Mouse (Mus musculus) cerebellum, adult 9-11 months (tissue): ENCODE measurements around the gene Gda.
A peak's percentile ranks its signal among the peaks of the same experiment; 100 is the strongest.

ENCODE experiments used
- DNase-seq: peaks from one replicate; pipeline ENCODE4 v3.0.0; 2022

The Gda gene

GRCm38 (mm10) chr19:21440841-21441240 is 32.4 kb downstream of the Gda start:
- no peak for DNase-seq

- DNase-seq = no peak
These were observed 34.0 kb downstream of the Gda start for GRCm38 (mm10) chr19:21439141-21439737.

DNA sequence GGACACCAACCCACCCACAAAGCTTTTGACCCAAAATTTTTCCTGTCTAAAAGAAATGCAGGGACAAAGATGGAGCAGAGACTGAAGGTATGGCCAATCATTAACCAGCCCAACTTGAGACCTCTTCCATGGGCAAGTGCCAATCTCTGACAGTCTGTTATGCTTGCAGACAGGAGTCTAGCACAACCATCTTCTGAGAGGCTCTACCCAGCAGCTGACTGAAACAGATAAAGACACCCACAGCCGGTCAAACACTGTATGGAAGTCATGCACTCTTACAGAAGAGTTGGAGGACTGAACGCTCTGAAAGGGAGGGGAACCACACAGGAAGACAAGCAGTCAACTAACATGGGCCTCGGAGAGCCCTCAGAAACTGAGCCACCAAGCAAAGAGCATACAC is 36.7 kb downstream of the Gda start:
- no peak for DNase-seq

- no peak for DNase-seq
These were observed 39.9 kb downstream of the Gda start for GRCm38 (mm10) chr19:21433348-21433747.

DNA sequence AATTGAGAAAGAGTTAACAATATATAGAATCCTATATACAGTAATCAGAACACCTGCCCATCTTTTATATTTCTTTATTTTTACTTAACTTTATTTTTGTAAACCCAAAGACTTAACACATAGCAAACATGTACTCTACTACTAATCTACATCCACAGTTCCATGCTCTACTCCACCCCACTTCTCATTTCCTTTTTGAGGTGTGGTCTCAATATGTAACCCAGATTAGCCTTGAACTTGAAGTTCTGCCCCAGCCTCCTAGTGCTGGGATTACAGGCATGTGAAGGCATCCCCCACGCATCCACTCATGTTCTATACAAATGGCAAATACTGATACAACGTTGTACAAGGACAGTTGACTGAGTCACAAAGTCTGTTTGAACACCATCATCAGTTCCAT is 40.4 kb downstream of the Gda start:
- no peak for DNase-seq

DNA sequence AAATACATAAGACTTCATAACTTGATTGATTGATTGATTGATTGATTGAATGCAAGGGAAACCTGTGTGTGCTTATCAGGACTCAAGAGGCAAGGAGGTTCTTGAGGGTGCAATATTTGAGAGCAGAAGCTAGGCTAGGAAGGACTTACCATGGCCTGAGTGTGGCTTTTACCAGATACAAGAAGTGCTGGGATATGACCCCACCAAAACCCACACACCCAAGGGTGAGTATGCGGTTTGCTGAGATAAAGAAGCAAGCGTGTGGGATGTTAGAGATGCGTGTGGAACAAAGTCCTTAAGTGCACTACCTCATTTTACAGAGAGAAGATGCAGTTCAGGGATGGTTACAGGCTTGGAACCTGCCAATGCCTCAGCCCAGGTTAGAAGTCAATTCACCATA is 41.0 kb downstream of the Gda start:
- DNase-seq = no peak

DNA sequence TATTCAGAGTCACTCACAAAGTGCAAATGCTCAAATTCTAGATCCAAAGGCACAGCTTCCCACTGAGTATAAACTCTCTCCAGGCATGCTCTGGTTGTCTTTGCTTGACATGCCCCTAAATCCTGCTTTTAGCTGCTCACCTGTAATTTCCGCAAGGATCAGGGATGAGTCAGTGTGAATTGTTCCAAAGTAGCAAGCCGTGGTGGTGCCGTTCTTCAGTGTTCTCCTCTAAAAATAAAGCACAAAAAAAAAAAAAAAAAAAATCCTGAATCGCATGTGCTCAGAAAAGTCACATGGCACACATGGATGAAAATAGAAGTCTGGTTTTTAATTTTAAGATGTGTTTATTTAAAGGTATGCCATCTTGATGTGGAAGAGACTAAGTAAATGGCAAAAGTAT is 47.9 kb downstream of the Gda start:
- no peak for DNase-seq

DNA sequence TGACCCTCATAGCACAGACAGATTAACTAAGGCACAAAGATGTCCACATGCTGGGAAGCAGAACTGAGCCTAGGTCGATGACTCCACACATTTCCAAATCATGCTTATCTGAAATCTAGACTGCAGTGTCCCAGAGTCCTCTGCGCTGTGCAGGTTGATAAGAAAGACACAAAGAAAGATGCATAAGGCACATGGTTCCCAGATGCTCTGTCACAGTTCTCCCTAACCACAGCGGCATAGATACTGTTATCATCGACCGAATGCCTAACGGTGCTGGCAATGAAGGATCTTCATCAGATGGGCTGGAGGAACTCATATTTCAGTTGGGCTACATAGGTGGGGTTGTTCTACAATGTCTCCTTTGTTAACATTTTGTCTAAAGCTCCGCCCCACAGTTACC is 49.5 kb downstream of the Gda start:
- DNase-seq = no peak

- DNase-seq = no peak
These were observed 54.8 kb downstream of the Gda start for GRCm38 (mm10) chr19:21418418-21418817.

- no peak for DNase-seq
These were observed 57.9 kb downstream of the Gda start for GRCm38 (mm10) chr19:21415377-21415776.

GRCm38 (mm10) chr19:21409178-21409577 is 64.1 kb downstream of the Gda start:
- DNase-seq = no peak

DNA sequence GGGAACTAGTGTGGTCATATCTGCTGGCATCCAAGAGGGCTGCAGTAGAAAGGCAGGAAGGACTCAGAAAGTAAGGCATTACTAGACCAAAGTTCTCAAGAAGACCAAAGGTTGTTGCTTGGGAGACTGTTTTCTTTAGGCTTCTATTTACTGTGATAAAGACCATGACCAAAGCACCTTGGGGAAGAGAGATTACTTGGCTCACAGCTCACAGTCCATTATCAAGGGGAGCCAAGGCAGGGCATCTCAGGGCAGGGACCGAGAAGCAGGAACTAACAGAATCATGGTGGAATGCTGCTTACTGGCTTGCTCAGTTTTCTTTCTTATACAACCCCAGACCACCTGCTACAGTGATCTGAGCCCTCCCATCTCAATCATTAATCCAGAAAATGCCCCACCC is 65.9 kb downstream of the Gda start:
- DNase-seq = no peak

DNA sequence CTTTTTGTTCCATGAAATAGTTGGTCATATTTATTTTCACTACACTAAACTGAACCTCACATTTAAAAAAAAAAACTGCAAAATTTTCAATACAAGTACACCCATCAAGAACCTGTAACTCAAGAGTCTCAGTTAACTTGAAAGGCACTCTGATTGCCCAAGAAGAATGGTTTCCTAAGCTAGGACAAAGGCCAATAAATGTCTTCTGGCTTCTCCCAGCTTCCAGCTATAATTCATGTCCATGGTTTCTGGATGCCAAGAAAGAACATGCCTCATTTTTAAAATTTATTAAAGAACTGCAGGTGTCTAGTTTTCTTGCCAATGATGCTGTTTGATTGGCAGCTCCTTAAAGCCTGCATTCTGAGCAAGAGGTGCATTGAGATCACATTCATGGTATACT is 75.3 kb downstream of the Gda start:
- no peak for DNase-seq

GRCm38 (mm10) chr19:21396364-21396763 is 76.9 kb downstream of the Gda start:
- DNase-seq = no peak

DNA sequence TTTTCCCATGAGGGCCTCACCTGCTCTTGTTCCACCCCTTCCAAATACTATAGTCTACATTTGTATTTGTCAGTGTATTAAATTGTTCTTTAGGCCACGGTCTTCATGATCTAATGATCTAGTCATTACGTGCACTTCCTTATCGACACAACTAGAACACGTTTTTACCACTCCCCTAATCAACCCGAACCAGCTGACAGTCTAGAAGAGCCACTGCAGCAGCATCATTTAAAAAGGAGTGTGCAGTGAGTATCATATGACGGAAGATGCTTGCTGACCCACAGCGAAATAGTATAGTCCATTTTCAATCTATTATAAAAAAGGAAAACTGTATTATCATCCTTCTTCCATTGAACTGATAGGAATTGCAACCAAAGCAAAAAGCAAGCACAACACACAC is 82.3 kb downstream of the Gda start:
- no peak for DNase-seq

DNA sequence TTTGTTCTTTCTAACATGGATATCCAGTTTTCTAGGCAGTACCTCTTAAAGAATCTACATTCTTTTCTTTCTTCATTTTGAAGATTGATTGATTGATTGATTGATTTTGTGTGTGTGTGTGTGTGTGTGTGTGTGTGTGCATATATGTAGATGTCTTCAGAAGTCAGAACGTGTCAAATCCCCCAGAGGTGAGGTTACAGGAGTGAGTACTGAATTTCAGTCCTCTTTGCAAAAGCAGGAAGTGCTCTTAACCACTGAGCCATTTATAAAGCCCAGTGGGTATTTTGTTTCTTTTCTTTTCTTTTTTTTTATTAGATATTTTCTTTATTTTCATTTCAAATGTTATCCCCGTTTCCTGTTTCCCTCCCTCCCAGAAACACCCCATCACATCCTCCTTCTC is 86.4 kb downstream of the Gda start:
- DNase-seq = no peak

- DNase-seq = no peak
These were observed 89.0 kb downstream of the Gda start for GRCm38 (mm10) chr19:21384231-21384630.

- DNase-seq = no peak
These were observed 89.6 kb downstream of the Gda start for GRCm38 (mm10) chr19:21383491-21384226.

- DNase-seq = no peak
These were observed 91.5 kb downstream of the Gda start for GRCm38 (mm10) chr19:21381696-21382095.

- DNase-seq = no peak
These were observed 94.0 kb downstream of the Gda start for GRCm38 (mm10) chr19:21379195-21379594.

GRCm38 (mm10) chr19:21376445-21377218 is 96.6 kb downstream of the Gda start:
- peak; percentile 71 for DNase-seq

- peak; percentile 17 for DNase-seq
These were observed 100.0 kb downstream of the Gda start for GRCm38 (mm10) chr19:21373073-21373755.

GRCm38 (mm10) chr19:21372395-21373072 is 100.7 kb downstream of the Gda start:
- DNase-seq = no peak
